Mouse (Mus musculus) retina, postnatal 1 day (tissue): ENCODE measurements at regions not wholly inside any gene's neighbourhood (a gene's known extent, or its start where the extent isn't known, plus 50 kb on each side); places are given as distances from the start of the nearest gene placed in this dataset.
A peak's percentile ranks its signal among the peaks of the same experiment; 100 is the strongest.

Experiments used
- DNase-seq: peaks from one replicate; pipeline ENCODE4 v3.0.0-alpha.2; 2012

DNA sequence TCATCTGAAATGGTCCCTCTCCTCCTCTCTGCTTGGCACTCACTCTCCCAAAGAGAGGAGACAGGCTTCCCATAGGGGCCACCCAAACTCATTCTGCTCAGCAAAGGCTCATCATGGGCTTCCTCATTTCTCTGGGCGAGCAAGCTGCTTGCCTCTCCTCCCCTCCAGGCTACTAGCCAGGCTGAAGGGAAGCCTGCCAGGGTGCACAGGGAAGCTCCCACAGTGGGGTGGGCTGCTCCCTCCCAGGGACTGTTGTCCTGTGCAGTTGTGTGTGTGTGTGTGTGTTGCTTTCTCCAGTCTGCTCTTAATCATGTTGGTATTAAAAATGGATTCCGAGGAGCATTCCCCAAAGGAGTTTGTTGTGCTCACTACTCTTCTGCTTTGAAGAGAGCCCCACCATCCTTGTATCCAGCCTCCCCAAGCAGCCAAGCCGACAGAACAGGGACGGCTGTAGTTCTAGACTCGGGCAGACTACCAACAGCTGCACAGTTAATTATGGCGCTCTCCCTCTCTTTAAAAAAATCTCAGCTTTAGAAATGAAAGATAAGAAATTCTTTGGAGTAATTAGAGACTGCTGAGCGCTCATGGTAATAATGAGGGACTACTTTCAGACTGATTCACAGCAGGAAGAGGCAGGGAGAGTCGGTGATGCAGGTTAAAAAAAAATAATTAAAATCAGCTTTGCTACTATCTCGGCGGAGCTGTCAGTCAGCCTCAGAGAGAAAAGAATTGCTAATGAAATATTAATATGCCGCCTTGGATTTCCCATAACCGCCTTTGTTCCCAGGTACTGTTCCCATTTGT lies 417.0 kb downstream of the Cmpk2 start:
- peak; percentile 63 for DNase-seq

DNA sequence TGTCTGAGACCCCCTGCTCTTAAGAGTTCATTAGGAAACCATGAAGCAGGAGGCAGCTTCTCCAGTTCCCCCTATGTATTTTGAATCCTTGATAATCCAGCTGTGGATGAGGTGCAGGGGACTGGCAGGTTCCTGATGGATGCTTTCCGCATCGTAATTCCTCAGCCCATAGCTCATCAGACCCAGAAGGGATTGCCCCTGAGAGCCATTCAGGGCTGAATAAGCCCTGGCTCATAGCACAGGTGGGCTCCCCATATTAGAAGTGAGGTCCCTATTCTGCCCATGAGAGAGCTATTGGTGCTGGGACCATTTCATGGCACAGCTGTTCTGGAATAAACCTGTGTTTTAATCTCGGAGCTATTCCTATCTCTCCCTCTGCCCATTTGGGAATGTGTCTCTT lies 416.1 kb downstream of the Cmpk2 start:
- DNase-seq: no peak

DNA sequence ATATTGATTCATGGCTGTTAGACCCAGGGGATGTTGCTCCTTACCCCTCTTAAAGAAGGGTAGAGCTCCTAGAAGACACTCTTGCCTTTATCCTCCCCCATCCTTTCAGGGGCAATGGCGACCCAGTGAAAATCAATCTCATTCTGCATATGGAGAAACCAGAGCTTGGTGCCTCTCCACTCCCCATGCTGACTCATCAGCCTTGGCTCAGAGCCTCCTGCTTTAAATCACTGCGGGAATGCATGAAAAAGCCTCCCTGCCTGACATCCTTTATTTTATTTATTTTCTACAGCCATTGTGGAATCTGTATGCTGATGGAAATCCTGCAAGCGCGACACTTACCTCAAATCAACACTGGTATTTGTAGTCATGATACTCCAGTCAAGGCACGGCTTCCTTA lies 415.2 kb downstream of the Cmpk2 start:
- no peak for DNase-seq

DNA sequence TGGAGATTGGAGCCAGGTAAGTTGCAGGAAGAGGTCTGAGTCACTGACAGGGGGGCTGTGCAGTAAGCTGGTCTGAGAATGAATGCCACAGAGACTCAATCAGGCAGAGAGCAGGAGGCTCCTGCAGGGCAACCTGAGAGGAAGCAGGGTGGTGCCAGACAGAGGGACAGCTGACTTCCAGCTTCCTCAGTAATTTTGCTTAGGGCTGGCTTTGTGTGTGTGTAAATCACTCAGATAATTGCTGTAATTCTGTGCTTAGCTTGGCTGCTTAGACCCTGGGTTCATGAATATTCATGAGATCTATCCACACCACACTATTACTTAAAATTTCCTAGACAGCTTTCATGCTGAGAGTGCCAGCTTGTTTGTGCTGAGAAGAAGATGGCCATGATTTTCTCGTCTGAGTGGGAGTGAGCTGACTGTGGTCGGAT lies 408.7 kb downstream of the Cmpk2 start:
- DNase-seq: peak; percentile 64

DNA sequence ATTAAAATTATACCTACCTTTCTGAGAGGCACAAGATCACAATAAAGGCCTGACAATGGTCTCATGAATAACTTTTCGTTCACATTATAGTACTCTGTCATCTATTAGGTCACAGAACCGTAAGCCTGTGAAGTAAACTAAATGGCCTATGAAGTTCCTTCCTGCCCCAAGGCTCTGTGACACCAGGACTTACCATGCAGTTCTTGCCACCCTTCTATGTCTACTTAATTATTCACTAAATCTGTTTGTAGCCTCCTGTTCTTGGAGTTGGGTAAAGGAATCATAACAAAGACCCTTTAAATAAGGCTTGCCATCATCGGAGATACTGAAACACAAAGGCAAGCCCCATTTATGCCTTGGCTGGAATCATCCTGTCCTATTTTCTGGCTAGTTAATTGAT lies 408.3 kb downstream of the Cmpk2 start:
- DNase-seq: no peak

DNA sequence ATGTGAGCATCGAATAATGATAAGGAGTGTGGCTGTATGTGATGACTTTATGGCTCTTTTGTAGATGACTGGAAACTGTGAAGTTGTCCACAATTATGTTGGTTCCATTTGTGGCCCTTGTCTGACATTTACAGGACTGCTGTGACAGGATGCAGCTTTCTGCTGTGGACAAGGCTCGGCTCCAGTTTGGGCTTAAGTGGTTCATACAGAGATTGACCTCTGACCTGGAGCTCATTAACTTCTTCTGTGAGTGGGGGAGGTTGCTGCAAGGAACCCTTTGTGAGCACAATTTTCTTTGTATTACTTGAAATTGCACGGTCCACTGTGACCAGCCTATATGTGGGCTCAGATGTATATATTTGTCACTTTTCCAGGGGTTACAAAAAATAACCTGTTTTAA lies 403.5 kb downstream of the Cmpk2 start:
- peak; percentile 21 for DNase-seq

DNA sequence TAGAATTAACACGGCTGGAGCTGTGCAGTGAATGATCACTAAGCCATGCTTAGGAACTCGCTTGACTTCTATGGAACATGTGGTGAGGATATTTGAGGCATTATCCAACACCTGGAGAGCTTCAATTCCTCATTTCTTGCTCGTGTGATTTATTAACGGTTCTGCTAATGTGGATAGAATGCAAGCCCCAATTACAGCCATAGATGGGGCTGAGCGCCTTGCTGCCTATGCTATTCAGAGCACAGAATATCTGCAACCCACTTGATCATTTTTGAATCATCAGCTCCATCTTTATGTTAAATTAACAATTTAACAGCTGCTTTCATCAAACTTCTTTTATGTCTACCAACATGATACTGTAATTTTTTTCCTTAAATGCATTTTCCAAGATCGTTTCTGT lies 398.7 kb downstream of the Cmpk2 start:
- DNase-seq: no peak

DNA sequence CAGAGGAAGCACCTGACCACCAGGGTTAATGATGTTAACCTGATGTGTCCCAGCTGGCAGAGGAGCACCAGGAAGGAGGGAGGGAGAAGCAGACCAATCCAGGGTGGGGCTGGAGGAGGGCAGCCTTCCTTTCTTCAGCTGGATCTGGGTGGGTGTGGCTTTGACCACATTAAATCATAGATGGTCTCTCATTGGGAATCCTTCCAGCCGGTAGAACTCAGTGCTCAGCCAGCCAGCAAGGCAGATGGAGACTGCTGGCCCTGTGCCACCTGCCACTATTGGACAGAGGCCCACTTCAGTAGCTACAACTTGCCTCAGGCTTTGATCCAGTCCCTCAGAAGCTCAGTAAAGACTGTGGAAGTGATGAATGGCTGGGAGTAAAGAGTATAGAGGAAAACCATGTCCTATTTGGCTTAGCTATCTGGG lies 386.1 kb downstream of the Cmpk2 start:
- peak; percentile 75 for DNase-seq

DNA sequence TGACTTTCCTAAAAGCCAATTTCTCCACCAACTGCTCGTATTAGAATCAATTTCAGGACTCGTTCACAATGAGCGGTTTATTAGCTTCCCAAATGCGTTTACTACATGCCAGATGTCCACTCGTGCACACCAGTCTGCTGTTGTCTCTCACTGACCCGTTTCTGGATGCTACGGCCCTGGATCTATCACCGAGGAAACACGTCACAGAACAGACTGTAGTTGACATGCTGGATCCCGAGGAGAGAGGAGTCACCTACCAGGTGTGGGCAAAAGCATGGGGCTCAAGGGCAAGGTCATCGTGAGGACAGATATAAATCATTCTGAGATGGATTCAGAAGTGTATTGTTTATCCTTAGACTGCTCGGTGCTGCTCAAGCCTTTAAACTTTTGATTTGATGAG lies 375.9 kb downstream of the Cmpk2 start:
- DNase-seq: no peak

DNA sequence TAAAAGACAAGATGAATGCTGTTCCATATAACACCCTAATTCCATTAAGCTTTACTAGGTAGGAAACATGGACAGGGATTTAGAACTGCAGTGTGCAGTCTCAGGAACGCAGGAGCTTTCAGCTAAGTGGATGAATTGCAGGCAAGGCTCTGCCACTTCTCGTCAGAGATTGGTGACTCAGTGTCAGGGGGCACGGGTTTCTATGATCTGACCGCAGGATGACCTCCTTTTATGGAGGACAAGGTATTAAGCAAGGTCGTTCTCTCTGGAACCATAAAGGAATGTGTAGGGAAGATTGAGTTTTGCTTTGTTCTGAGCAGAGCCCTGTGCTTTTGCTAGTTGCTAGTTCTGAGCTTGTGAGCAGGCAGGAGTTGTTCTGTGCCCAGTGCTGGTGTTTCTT lies 373.7 kb downstream of the Cmpk2 start:
- DNase-seq: peak; percentile 45

DNA sequence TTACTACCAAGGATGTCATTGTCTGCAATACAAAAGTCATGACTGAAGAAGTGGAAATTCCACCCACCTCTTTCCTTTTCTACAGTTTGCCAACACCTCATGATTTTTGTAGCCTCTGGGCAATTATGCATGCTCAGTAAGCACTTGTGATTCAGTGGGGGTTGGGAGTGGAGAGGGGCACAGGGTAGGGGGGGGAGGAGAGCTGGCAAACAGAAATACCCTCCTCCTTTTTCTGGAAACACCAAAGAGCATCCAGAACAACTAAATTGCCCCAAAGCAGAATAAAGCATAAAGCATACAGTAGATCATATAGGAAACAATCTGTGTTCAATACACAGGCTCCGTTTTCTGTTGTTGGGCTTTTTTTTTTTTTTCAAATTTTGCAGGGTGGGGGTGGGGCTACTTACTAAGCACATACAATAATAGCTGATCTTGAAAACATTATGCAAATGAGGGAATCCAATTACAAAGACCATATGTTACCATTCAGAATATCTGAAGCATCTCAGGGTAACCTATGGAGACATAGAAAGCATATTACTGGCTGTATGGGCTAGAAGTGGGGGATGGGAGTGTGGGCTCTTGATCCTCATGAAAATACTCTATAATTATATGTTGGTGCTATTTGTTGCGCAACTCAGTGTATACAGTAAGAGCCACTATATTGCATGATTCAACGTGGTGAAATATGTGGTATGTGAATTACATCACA lies 352.4 kb downstream of the Cmpk2 start:
- DNase-seq: peak; percentile 72

DNA sequence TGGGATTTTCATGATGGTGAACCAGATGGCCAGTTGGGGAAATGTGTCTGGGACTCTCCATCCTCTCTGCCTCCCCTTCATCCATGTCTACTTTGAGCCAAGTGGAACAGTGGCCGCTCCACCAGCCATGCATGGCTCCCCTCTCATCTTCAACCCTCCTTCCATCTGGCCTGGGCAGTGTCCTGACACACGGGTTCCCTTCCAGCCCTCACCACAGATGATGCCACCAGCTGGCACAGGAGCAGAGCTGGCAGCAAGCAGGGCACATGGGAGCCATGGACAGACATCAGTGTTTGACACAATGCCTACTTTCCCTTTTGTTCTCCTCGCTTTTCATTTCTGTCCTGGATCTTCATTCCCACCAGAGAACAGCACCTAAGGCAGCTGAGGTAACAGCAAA lies 348.9 kb downstream of the Cmpk2 start:
- no peak for DNase-seq

DNA sequence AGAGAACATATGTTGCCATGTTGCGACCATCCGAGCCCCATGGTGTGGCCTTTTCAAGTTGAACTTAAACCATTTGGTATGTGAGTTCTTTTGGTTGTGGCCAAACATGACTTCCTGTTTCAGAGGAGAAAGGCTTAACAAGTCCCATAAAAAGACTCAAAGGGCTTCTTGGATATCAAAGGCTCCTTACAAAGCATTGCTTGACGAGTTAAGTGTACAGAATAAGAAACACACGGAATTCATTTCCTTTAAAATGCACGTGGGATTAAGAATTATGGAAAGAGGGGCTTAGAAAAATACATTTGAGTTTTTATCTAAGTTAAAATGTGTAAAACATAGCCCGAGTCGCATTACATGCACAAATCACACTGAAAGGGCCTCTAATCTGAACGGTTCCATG lies 346.8 kb downstream of the Cmpk2 start:
- DNase-seq: no peak

DNA sequence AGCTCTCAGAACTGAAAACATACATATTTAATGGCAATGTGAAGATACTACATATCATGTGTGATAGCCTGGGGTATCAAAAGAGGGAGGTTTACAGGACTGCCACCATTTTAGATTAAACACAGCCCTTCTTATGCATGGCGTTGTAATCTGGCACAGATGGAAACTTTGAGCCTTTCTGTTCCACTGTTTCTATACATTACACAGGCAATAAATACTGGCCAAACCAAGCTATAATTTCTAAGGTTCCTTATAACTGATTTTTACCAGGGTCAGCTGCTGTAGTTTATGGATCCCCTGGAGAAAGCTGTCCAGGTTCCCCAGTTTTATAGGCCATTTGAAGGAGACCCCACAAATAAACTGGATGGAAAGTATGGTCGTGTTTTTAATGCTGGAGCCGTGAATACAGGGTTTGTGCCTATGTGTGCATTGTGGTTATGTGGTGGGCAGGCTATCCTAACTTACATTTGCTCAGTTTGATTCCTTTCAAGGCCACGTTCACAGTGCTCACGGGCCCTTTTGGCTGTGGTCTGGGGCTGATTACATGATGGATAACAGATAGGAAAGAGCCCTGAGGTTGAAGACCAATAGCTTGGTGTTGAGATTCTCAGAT lies 341.7 kb downstream of the Cmpk2 start:
- no peak for DNase-seq

DNA sequence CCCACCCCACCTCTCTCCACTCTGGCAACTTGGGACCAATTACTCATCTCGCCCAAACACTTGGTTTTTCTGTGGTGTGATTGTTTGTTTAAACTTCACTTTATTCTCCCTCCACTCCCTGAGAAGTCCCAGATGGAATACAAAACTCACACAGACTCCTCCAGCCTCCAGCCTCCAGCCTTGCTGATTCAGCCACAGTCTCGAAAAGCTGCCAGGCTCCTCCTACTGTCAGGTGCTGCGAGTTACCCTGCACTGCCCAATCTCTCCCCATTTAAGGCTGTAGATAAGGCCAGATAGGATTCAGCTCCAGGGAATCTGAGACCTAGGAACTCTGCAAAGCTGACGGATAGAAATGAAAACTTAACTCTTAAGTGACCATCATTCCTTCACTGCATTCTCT lies 340.7 kb downstream of the Cmpk2 start:
- no peak for DNase-seq

DNA sequence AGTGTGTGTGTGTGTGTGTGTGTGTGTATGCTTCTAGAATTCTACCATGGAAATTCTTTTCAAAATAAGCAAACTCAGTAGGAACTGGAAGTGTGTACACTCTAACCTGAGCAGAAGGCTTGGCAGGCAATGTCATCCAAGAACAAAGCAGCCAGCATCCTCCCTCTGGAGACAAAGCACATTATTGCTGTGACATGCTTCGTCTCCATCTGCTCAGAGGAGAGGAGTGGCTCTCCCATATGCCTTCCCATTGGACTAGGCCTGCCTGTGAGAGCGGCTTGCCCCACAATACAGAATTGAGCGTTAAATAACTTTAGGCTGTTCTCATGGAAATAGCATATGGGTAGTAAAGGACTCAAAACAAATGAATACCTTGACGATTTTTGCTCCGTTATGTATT lies 333.5 kb downstream of the Cmpk2 start:
- peak; percentile 57 for DNase-seq

DNA sequence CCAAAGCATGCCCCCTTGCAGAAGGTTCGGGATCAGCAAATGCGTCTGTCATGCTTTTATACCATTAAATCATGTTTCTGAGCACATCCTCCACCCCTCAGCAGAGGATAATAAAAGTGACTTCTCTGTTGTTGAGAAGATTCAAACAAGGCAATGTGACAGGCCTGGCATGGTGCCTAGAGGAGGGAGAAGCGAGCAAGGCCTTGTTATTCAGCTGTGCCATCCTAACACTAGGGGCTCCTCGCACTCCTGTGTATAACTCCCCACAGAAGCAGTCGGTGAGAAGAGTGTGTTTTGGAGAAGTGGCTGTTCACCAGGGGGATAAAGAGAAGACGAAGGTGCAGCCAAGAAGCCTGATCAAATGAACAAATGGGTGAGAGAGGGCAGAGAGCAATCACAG lies 330.3 kb downstream of the Cmpk2 start:
- peak; percentile 35 for DNase-seq

DNA sequence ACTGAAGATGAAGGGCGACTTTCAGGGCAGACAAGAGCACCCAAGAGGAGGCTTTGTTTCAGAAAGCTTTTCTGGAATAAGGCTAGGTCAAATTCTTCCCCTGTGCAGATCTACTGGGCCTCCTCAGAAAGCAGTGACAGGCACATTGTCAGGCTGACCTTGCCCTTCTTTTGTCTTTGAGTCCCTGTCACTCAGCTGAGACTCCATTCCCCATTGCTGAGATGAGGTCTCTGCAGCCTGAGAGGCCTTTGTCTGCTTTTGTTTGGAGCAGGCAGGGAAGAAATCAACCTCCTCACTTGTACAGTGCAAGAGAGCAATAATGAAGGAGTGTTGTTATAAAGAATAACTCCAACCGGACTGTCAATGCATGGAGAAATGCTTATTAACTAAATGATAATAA lies 327.4 kb downstream of the Cmpk2 start:
- peak; percentile 58 for DNase-seq

DNA sequence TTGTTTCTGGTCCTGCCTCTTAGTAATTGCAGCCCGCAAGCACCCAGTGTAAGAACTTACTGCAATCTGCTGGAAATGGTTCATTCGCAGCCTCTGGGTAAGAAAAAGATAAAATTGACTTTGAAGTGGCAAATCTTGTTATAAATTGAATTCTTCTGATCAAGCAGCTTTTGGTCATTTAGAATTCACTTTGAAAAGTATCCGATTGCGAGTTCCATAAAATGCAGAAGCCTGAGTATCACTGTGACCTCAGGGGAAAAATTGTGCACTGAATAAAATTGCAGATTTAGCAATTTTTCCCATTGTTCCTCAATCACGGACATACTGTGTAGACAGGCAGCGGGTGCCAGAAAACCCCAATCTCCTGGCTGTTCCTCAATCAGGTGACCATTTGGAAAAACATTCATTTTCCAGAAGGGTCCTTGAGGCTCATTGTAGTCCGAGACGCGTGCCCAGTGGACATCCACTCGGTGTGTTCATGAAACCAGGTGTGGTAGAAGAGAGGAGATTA lies 320.4 kb downstream of the Cmpk2 start:
- DNase-seq: no peak

DNA sequence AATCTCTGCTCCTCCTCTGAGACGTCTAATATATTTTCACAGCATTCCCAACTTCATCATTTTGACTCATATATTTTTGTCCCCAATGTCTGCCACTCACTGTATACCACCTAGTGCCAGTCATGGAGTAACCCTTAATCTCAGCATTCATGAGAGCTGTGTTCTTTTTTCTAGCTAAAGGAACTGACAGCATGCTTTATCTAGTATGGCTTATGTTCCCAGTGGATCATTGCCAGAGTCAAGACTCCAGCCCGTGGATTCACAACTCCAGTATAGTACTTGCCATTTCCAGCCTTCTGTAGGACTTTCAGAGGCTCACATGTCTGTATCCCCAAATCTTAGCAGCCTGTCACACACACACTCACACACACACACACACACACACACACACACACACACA lies 316.5 kb downstream of the Cmpk2 start:
- DNase-seq: no peak

DNA sequence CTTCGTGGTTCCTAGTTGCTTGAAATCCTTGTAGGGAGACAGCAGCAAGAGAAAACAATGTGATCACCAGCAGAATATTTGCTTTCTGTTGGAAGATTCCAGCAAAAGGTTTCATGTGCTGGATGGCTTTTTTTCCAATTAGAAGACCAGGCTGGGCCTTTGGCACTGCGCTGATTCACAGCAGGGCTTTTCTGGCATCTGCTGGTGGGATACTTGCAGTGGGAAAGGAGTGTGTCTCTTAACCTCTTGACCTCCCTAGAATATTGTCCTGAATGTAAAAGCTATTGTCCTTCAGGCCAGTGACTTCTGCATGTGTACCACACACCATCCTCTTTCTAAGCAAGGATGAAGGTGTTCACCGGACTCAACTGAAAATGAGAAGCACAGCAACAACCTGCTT lies 315.4 kb downstream of the Cmpk2 start:
- no peak for DNase-seq

DNA sequence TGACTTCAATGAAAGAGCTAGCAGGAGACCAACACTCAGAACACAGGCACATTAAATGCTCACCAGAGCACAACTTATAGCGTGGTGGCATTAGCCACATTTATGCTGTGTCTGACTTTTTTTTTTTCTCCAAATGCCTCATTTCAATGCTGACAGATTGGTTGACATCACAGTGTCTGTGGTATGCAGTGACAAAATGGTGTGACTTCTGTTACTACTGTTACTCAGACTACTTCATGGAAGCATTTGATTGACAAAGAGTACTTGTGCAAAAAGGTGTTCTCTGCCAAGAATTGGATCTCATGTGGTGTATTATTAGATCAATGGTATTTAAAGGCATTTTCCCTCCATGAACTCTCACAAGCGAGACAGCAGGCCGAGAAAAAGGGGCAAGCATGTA lies 314.8 kb downstream of the Cmpk2 start:
- DNase-seq: no peak

DNA sequence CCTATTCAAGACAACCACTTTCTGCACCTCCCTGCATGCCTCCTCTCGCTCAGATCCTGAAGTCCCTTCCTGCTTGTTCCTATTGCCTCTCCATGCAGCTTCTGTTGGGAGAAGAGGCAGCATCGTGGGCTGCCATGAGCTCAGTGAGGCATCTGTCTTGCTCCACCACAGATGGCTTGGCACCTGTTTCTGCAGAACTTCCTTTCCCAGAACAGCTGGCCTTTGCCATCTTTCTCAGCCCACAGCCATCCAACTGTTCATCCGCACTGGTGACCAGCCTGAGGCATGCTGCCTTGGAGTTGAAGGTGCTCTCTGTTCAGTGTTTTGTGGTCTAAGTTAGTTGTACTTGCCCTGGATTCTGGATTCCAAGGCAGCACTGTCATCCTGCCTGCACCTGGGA lies 312.5 kb downstream of the Cmpk2 start:
- DNase-seq: peak; percentile 38

DNA sequence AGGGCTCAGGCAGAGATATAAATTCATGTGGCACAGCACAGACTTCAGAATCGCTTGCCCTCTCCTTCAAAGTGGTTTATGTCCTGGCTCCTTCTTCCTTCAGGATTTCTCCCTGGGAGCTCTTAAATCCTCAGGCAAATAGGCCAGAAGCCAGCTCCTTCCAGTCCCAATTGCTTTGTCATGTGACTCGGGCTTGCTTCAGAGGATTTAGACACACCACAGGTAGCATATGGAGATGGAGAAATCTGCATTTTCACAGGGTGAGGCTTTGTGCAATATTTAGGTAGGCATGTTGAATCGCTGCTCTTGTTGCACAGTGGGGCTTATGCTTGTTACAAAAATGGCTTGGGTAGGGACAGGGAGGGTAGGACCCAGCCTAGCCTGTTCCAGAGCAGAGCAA lies 309.8 kb downstream of the Cmpk2 start:
- no peak for DNase-seq
